Mouse (Mus musculus): ENCODE data around the gene Miox.

The Miox gene

DNA sequence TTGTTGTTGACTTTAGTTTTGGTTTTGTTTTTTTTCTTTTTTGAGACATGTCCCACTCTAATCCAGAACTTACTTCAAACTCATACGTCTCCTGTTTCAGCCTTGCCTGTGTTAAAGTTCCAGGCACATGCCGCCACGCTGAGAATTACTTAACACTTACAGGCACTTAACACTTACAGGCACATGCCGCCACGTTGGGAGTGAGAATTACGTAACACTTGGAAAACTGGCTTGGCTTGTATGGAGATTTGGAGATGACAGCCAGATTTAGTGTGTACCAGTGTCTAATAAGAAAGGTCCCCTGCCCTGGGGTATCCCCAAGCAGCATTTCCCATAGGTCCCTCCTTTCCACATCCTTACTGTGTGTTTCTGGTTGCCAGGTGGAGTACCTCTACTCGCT is 28.9 kb downstream of the Miox start:
- no peak for DNase-seq (ENCODE audit: low spot score in 2 of 2)

DNA sequence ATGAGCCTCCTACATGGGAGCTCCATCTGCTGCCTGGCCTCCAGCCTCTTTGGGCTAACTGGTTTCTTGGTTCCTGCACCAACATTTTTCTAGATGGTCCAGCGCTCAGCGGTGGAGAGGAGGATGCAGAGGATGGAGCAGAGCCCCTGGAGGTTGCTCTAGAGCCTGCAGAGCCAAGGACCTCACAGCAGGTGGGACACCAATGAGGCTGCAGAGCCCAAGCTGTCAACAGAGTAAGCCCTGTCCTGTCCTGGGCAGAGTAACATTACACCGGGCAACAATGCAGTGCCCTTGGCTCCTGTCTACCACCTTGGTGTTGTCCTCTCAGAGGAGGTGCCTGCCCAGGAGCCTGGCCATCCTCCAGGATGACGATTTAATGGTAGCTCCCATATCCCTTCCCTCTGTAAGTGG is 30.9 kb downstream of the Miox start:
- no peak for DNase-seq (ENCODE audit: low spot score in 2 of 2)

GRCm38 (mm10) chr15:89372068-89372467 is 37.9 kb downstream of the Miox start:
- DNase-seq (ENCODE audit: low spot score in 2 of 2) = peak in 1 of 2 experiments; percentile 7

- DNase-seq (ENCODE audit: low spot score in 2 of 2) = peak in 1 of 2 experiments; percentile 16
Measured at GRCm38 (mm10) chr15:89372536-89372935, 38.3 kb downstream of the Miox start.

DNA sequence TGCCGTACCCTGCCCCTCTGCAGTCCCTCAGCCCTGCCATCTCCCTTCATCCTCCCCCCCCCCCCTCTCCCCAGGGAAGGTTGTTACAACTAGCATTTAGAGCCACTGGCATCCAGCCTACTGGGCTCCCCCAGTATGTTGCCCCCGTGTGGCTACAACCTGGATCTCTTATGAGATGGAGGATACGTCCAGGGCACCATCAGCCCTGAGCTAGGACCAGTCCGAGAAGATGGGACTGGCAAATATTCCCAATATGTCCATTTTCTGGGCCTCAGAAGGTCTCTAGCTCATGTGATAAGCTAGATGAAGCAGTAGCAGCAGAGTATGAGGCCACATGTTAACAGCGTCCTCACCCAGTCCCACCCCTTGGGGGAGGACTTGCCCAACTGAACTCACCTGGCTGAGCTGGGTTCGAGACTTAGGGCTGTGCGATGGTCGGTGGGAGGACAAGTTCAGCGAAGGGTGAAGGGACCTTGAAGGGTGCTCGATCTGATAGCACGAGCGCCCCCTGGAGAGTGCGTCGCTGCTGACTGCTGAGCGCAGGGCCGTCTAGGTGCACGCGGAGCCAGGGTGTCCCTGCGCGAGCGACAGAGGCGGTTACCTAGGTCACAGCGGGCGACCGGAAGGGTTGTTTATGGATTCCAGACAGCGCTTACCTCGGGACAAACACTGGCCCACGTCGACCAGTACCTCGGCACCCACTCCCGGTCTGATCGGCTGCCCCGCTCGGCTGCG is 39.0 kb downstream of the Miox start:
- peak; percentile 88 to 94 for DNase-seq (ENCODE audit: low spot score in 2 of 2)

GRCm38 (mm10) chr15:89373762-89374248 is 39.6 kb downstream of the Miox start, which contains the start of gene Sco2:
TSS of gene Sco2 (minus strand) at chr15:89373846.
- DNase-seq (ENCODE audit: low spot score in 2 of 2) = peak; percentile 96 to 97

GRCm38 (mm10) chr15:89374340-89374739 is 40.1 kb downstream of the Miox start:
- no peak for DNase-seq (ENCODE audit: low spot score in 2 of 2)

- DNase-seq (ENCODE audit: low spot score in 2 of 2) = no peak
Measured at GRCm38 (mm10) chr15:89374801-89375534, 40.8 kb downstream of the Miox start.

- no peak for DNase-seq (ENCODE audit: low spot score in 2 of 2)
Measured at GRCm38 (mm10) chr15:89376040-89376439, 41.8 kb downstream of the Miox start.

DNA sequence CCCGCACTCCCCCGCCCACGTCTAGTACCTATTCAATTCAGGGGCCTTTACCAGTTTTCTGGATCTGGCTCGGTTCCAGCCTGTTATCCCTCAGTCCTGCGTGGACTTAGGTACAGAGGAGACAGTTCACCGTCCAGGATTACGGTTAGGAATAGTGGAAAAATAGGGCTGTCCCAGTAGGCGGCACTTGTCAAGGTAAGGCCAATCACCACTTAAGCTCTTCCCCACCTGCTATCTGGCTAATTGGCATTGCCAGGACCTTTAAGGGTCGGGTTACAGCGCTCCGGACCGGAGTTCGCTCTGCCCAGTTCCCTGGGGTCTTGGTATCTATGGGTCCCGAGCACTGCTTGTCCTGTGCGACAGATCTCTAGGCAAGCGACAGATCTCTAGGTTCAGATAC is 42.8 kb downstream of the Miox start, which contains the start of gene Tymp:
Gene Tymp (minus strand): TSS at position 83 of the 400 bp plus-strand sequence.
- no peak for DNase-seq (ENCODE audit: low spot score in 2 of 2)

DNA sequence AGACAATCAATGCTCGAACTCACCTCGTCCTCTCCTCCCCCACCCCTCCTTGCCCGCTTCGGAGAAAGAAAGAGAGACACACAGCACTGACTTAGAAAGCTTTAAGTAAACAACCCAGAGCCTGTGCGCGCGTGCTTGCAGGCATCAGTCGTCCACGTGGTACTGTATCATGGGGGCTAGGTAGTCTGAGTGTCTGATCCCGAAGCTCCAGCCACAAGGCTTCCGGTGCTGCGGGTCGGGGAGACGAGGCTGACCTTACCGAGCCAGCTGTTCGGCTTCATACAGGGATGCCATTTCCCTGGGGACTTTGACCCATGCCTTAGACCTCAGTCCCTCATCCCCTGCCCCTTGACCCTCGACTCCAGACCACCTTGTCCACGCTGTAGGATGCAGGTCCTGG is 43.2 kb downstream of the Miox start:
- DNase-seq (ENCODE audit: low spot score in 2 of 2) = no peak

DNA sequence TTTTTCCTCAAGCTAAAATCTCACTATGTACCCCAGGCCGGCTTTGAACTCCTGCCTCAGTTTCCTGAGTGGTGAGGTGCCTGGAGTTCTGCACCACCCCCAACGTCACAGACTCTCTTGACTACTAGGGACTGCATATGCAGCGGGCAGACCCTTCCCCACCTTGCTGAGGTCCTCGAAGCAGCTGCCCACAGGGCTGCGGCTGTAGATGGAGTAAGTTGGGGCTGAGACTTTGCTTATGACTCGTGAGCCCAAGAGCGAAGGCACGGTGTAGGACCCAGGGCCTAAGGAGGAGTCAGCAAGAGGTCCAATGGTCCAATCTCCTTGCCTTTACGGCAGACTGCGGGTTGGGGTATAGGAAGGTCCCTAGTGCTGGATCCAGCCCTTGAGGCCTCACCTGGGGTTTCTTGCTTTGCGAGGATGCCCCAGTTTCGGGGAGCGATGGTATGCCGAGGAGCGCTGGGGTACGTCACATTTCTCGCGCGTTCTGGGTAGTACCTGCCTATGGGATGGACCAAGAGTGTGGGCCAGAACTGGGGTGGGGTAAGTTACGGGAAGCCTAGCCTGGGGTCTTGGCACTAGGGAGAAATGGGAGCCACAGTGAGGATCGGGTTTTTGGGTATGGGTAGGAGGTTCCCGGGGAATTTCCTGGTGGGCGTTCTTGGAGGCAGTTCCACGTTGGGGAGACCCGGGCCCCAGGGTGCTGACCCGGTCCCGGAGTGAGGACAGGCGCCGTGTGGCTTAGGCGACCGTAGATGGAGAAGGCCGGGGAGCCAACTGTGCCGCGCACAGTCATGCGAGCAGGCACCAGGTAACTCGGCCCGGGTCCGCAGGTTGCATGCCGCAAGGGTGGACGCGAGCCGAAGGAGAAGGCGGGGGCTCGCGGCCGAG is 44.0 kb downstream of the Miox start:
- no peak for DNase-seq (ENCODE audit: low spot score in 2 of 2)

DNA sequence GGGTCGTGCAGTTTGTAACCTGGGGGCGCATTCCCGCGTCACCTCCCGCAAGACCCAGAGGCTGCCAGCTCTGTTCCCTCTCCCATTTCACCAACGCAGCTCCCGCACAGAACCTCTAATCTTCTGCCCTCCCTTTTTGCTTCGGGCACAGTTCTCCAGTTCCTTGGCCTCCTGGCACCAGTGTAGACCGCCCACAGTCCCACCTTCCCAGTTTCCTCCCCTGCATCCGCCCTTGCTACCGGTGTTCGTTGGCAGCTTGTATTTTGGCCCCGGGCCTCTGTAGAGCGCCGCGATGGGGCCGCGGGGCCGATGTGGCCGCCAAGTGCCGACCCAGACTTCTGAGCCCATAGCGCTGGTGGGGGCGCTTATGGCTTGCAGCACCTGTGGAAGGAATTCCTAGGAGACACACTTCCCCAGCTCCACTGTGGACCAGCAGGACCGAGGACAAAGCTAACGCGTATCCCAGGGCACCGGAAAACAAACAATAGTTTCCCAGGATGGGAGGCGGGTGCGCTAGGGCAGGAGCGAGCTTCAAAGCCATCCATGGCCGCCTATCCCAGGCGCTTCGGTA is 44.7 kb downstream of the Miox start, which contains the start of gene Odf3b:
Gene Odf3b (minus strand): TSS at position 452 of the 571 bp plus-strand sequence.
- DNase-seq (ENCODE audit: low spot score in 2 of 2) = no peak

DNA sequence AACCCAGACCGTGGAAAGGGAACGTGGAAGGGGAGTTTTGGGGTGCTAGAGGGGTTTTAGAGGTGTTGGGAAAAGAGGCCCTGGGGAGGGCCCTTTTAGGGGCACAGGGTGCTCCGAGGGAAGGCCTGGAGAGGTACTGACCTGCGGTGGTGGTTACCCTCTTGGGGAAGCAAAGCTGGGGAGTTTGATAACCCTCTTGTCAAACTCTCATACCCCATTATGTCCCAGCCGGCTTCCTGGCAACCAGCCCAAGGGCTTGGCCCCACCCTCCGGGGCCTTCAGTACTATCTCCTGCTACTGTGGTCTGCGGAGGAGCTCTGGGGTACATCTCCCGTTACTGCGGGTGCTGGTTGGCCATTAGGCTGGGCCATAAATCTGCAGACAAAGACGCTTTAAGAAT is 45.2 kb downstream of the Miox start:
- DNase-seq (ENCODE audit: low spot score in 2 of 2) = peak; percentile 43 to 72

DNA sequence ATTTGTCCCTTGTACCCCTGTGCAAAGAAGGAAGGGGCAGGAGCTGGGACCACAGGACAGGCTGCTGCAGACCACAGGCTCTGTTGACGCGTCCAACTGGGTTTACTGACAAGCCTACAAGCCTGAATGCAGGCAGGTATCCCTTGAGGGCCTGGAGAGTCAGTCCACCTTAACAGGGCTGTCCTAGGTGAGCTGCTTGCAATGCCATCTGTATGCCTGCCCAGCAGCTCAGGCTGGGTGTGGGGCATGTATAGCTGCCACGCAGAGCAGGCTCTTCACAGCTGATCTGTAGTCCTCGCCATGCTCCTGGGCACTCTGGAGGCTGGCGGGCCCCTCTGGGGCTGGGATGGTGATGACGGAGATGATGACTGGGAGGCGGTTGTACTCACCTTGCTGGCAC is 50.4 kb downstream of the Miox start, which contains the start of gene Klhdc7b:
Gene Klhdc7b (plus strand): TSS at position 301 of the 400 bp plus-strand sequence.
- DNase-seq (ENCODE audit: low spot score in 2 of 2) = no peak
